Mouse (Mus musculus) brain, embryonic 14.5 days (tissue): ENCODE results near the gene Egln2.

ENCODE experiments used
- CTCF ChIP-seq: fragments of 200-500 bp; IDR thresholded peaks from 2 replicates; pipeline ENCODE4 v1.5.1; 2012; ENCODE audit warnings: inconsistent platforms, mild to moderate bottlenecking, moderate library complexity, borderline replicate concordance; ENCODE audit not compliant: insufficient read depth, insufficient read length; ENCODE audit errors: extremely low read depth
- POLR2A ChIP-seq: fragments of 200-500 bp; IDR thresholded peaks from 2 replicates; pipeline ENCODE4 v1.6.1; 2012; ENCODE audit warnings: mild to moderate bottlenecking, inconsistent platforms, borderline replicate concordance; ENCODE audit not compliant: poor library complexity, insufficient read depth, insufficient read length, severe bottlenecking; ENCODE audit errors: extremely low read depth

GRCm38 (mm10) chr7:27119676-27120075, 46.9 kb downstream of the Egln2 start, which contains the start of gene Cyp2f2:
- no peak for TF ChIP-seq POLR2A
- no peak for TF ChIP-seq CTCF
